Mouse (Mus musculus) lung, postnatal 0 days (tissue): Measurements from ENCODE around the gene Ero1lb. TPM values are rescaled to one million over a fixed set of nuclear protein-coding genes. Genes with fewer than 3 reads are reported as not detected.
"Not testable (repeated sequence)": the region's sequence is repeated elsewhere in the genome, so short reads cannot be mapped to it uniquely, and the experiment has no call there.

Experiments
- ATAC-seq: fragments of 200-750 bp; cut with Nextera tagmentation; 2 replicates; pipeline ENCODE4 v1.8.0; 2017; ENCODE audit warnings: moderate library complexity
- DNase-seq: peaks from one replicate; pipeline ENCODE4 v3.0.0-alpha.2; 2016; ENCODE audit warnings: low spot score
- H3K27ac ChIP-seq: fragments of 300-500 bp; sonication (generic); 2 replicates; pipeline ENCODE4 v1.5.1; 2014; ENCODE audit warnings: antibody characterized with exemption, mild to moderate bottlenecking, low read length, mixed read lengths
- H3K27me3 ChIP-seq: fragments of 300-500 bp; sonication (generic); replicated peaks from 2 replicates; pipeline ENCODE4 v1.6.1; 2014; ENCODE audit warnings: low read length, mixed read lengths; ENCODE audit not compliant: insufficient read depth
- H3K36me3 ChIP-seq: fragments of 300-500 bp; sonication (generic); 2 replicates; pipeline ENCODE4 v1.6.1; 2014; ENCODE audit warnings: low read length, mixed read lengths; ENCODE audit not compliant: insufficient read depth
- H3K4me1 ChIP-seq: fragments of 300-500 bp; sonication (generic); 2 replicates; pipeline ENCODE4 v1.6.1; 2014; ENCODE audit warnings: antibody characterized with exemption, low read depth, low read length, mixed read lengths; ENCODE audit not compliant: insufficient read depth
- H3K4me2 ChIP-seq: fragments of 300-500 bp; sonication (generic); replicated peaks from 2 replicates; pipeline ENCODE4 v1.6.1; 2014; ENCODE audit warnings: low read depth, mild to moderate bottlenecking, low read length, moderate library complexity, mixed read lengths
- H3K4me3 ChIP-seq: fragments of 300-500 bp; sonication (generic); 2 replicates; pipeline ENCODE4 v1.5.1; 2014; ENCODE audit warnings: low read depth, low read length
- H3K9ac ChIP-seq: fragments of 300-500 bp; sonication (generic); replicated peaks from 2 replicates; pipeline ENCODE4 v1.6.1; 2014; ENCODE audit warnings: low read depth, mild to moderate bottlenecking
- H3K9me3 ChIP-seq: fragments of 300-500 bp; sonication (generic); 2 replicates; pipeline ENCODE4 v1.6.1; 2016; ENCODE audit warnings: low read length, mixed read lengths
- CTCF ChIP-seq: IDR thresholded peaks from 2 replicates; pipeline ENCODE4 v1.5.1; 2016; ENCODE audit warnings: antibody characterized with exemption, mild to moderate bottlenecking
- EP300 ChIP-seq: IDR thresholded peaks from 2 replicates; pipeline ENCODE4 v1.6.1; 2016; ENCODE audit warnings: antibody characterized with exemption, mild to moderate bottlenecking, control low read depth
- WGBS: fragments of 180-500 bp; shearing (Covaris S2); extraction: QIAGEN DNeasy Blood & Tissue Kit; methylation state at CpG from one replicate; pipeline ENCODE4 v1.1.7; 2014; 5-methylcytosine and 5-hydroxymethylcytosine counted together
- polyA plus RNA-seq: library from polyadenylated mRNA; unstranded; fragments of >200 nt; fragmentation: Nextera tagmentation; extraction: Ambion mirVana; gene quantifications from 2 replicates; pipeline ENCODE4 v1.2.1, GENCODE M21; 2015

Ero1lb gene
- polyA plus RNA-seq, 1 experiment from 2014 or later: 7.9 TPM

DNA sequence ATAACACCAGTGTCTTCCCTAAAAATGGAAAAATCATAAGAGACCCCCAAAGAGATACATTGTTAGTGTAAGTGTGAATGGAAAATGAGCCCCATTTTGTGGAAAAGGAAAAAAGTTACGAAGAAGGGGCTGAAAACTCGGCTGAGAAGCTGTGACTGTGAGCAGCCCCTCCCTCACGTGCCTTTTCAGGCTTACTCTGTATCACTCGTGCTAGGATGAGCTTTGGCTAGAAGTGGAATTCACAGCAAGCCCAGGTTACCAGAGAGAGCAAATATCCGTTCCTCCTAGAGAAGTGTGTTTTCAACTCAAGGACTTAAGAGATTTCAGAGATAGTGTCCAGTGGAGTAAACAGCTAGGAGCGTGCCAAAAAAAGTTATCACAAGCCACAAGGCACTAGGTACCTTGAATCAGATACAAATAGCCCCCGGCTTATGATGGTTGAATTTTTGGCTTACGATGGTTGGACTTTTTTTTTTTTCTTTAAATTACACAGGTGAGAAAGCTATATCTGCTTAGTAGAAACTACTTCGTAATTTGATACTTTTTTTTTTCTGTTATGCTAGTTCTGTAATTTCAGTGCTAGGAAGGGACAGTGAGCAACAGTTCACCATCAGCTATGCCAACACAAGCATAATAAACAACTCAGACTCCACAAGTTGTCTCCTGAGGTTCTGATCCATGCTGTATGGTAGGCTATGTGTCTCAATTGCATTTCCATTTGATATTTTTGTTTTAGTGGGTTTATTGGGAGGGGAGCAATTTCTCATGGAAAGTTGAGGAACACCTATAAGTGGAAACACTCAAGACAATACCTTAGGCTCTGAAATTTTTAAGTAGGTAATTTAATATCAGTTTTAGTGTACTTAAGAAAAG lies 3.2 kb downstream of the Ero1lb start:
- WGBS: 50% methylated on average over 9 of the region's 9 CpGs
- H3K9ac ChIP-seq: no peak overlapping the region
- no peak overlapping the region for H3K4me3 ChIP-seq
- H3K4me1 ChIP-seq: 0 out of 2 replicates have a peak, but pooled peaks cover 2% of the 10 kb centered on the region
- H3K36me3 ChIP-seq: no peaks in the 10 kb centered on the region
- no peaks in the 10 kb centered on the region for H3K9me3 ChIP-seq
- H3K4me2 ChIP-seq: no peak overlapping the region
- H3K27me3 ChIP-seq: no peaks in the 10 kb centered on the region
- ATAC-seq (no peak), DNase-seq (no peak)
- TF ChIP-seq EP300: no peak
- TF ChIP-seq CTCF: no peak
- H3K27ac ChIP-seq: no peak overlapping the region

- Histone ChIP-seq H3K4me3 (no peak overlapping the region), H3K9ac (no peak overlapping the region), H3K9me3 (no peaks in the 10 kb centered on the region), H3K4me2 (no peak overlapping the region), H3K4me1 (0 out of 2 replicates have a peak, but pooled peaks cover 2% of the 10 kb centered on the region), H3K27me3 (no peaks in the 10 kb centered on the region), H3K36me3 (no peaks in the 10 kb centered on the region), H3K27ac (no peak overlapping the region)
- 68% methylated on average over 7 of the region's 7 CpGs for WGBS
- no peak for TF ChIP-seq EP300
- no peak for TF ChIP-seq CTCF
- ATAC-seq (no peak), DNase-seq (peak; percentile 14)
Observed at GRCm38 (mm10) chr13:12569741-12570140, 4.1 kb downstream of the Ero1lb start.

DNA sequence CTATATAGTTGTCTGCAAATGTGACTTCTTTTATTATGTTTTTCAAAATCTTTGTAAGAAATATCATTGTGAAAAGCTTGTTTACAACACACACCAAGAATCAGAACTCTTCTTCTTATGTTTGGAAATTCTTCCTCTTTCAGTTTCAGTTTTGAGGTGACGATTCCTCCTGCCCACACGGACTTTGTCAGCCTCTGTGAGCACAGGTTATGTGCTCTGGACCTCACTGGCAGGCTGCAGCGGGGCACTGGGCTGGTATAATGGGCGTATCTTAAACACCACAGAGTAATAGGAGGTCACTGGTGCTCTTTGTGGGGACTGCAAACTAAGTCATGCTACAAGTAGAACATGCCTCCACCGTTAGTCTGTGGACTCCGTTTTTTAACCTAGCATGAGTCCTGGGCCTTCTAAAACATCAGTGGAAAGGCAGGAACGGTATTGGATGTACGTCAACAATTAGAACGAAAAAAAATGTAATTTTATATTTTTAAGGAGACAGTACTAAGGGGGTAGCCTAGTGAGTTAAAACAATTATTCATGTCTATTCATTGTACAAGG lies 9.4 kb downstream of the Ero1lb start:
- no peaks in the 10 kb centered on the region for H3K36me3 ChIP-seq
- H3K4me2 ChIP-seq: 0 out of 2 replicates have a peak overlapping the region, but pooled peaks have one; percentile 1
- H3K4me3 ChIP-seq: no peak overlapping the region
- WGBS: 77% methylated on average over 9 of the region's 9 CpGs
- DNase-seq (no peak), ATAC-seq (no peak)
- no peak overlapping the region for H3K9ac ChIP-seq
- H3K9me3 ChIP-seq: no peaks in the 10 kb centered on the region
- no peaks in the 10 kb centered on the region for H3K4me1 ChIP-seq
- no peaks in the 10 kb centered on the region for H3K27me3 ChIP-seq
- H3K27ac ChIP-seq: no peak overlapping the region
- no peak for TF ChIP-seq CTCF
- no peak for TF ChIP-seq EP300

DNA sequence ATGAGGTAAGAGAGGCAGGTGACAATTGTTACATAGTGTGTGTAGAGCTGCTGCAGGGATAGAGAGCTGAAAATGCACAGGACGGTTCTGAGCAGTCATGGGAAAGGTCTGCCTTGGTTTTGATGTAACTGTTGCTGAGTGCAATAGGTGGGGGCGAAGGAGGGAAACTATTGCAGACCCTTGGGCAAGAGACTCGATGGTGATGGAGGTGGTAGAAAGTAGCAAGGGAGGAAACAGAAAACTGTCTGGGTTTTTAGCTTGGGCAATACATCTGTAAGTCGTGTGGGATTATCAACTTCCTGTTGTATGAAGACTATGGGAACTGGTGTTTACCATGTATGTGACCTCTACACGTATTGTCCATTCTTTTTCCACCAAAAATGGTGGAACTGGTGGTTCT lies 12.5 kb downstream of the Ero1lb start:
- H3K4me2 ChIP-seq: no peak overlapping the region
- no peak for DNase-seq
- ATAC-seq: no peak
- H3K27ac ChIP-seq: no peak overlapping the region
- WGBS: 76% methylated on average over 5 of the region's 5 CpGs
- TF ChIP-seq CTCF: no peak
- TF ChIP-seq EP300: no peak
- H3K4me1 ChIP-seq: no peaks in the 10 kb centered on the region
- H3K9me3 ChIP-seq: no peaks in the 10 kb centered on the region
- H3K36me3 ChIP-seq: no peaks in the 10 kb centered on the region
- H3K27me3 ChIP-seq: no peaks in the 10 kb centered on the region
- no peak overlapping the region for H3K9ac ChIP-seq
- no peak overlapping the region for H3K4me3 ChIP-seq

DNA sequence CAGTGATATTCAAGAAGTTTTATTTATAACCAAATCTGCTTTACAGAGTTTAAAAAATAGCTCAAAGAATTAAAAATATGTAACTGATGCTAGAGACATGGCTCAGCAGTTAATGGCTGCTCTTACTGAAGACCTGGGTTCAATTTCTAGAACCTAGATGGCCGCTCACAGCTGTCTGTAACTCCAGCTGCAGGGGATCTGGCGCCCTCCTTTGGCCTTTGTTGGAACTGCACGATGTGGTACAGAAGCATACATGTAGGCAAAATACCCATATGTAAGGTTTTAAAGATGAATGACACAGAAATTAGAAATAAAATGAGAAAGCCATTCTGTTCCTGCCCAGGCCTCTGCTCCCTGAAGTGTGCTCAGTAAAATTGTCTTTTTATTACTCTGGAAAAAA lies 23.3 kb downstream of the Ero1lb start:
- ATAC-seq (no peak; the same call in 1 of the 2 replicates), DNase-seq (peak; percentile 50)

GRCm38 (mm10) chr13:12597075-12597474 lies 31.4 kb downstream of the Ero1lb start:
- DNase-seq, ATAC-seq: not testable (repeated sequence)
- 72% methylated on average over 2 of the region's 4 CpGs for WGBS

More for the DNA sequence above, 23.3 kb downstream of the Ero1lb start:
- Histone ChIP-seq H3K9me3 (no peaks in the 10 kb centered on the region), H3K27ac (no peak overlapping the region), H3K4me1 (no peaks in the 10 kb centered on the region), H3K27me3 (no peaks in the 10 kb centered on the region), H3K4me2 (no peak overlapping the region), H3K36me3 (no peaks in the 10 kb centered on the region), H3K4me3 (no peak overlapping the region), H3K9ac (no peak overlapping the region)
- WGBS: 10% methylated on average over 3 of the region's 3 CpGs
- no peak for TF ChIP-seq EP300
- TF ChIP-seq CTCF: peak; percentile 87

GRCm38 (mm10) chr13:12610206-12610605 lies 44.5 kb downstream of the Ero1lb start:
- H3K4me2 ChIP-seq, ATAC-seq, H3K9me3 ChIP-seq, H3K4me3 ChIP-seq, H3K9ac ChIP-seq, H3K4me1 ChIP-seq, H3K27ac ChIP-seq, H3K36me3 ChIP-seq, H3K27me3 ChIP-seq, DNase-seq: not testable (repeated sequence)

More at GRCm38 (mm10) chr13:12597075-12597474, 31.4 kb downstream of the Ero1lb start:
- not testable (repeated sequence) for H3K4me1 ChIP-seq, H3K27ac ChIP-seq, H3K9me3 ChIP-seq, H3K27me3 ChIP-seq, H3K4me2 ChIP-seq, H3K36me3 ChIP-seq, H3K9ac ChIP-seq, H3K4me3 ChIP-seq

GRCm38 (mm10) chr13:12614026-12614425 lies 48.4 kb downstream of the Ero1lb start:
- H3K4me2 ChIP-seq, H3K27me3 ChIP-seq, H3K9me3 ChIP-seq, H3K27ac ChIP-seq, ATAC-seq, H3K4me1 ChIP-seq, H3K9ac ChIP-seq, H3K36me3 ChIP-seq, DNase-seq, H3K4me3 ChIP-seq: not testable (repeated sequence)
- WGBS: 90% methylated on average over 4 of the region's 6 CpGs

DNA sequence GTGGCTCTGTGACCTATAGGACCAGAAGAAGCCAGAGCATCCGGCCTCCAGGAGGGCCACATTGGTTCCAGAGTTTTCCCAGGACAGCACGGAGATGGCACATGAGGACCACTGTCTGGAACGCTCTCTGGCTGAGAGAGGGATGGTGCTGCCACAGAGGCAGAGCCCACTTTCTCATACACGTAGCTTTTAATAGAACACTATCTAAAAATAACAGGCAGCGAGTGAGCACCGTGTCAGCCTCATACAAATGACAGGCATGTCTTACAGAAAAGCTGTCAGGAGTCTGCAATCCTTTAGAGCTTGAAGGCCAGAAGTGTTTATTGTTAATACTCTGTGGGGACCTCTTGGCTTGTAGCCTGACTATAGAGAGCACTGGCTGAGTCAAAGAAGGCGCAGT lies 48.9 kb downstream of the Ero1lb start:
- not testable (repeated sequence) for H3K9me3 ChIP-seq, H3K36me3 ChIP-seq, H3K4me2 ChIP-seq, H3K27ac ChIP-seq, H3K9ac ChIP-seq, H3K27me3 ChIP-seq, H3K4me1 ChIP-seq, H3K4me3 ChIP-seq, DNase-seq, ATAC-seq
- WGBS: 70% methylated on average over 7 of the region's 7 CpGs
